Mouse (Mus musculus): ENCODE measurements at regions not wholly inside any gene's neighbourhood (a gene's known extent, or its start where the extent isn't known, plus 50 kb on each side); places are given as distances from the start of the nearest gene placed in this dataset.

GRCm38 (mm10) chr2:115214292-115214691 lies 367.2 kb upstream of the BC052040 start:
- TF ChIP-seq EP300 (IDR thresholded peaks at IDR 0.05; ENCODE audit: insufficient read depth, low read depth, low read length) (no peak), POLR2A (IDR thresholded peaks at IDR 0.05; ENCODE audit: insufficient read depth, low read depth, low read length) (no peak)

Measured in heart, adult 2 months (tissue).